Mouse (Mus musculus) stomach, postnatal 0 days (tissue): ENCODE results near the gene Gm1043.

Experiments
- CTCF ChIP-seq: IDR thresholded peaks from 2 replicates; pipeline ENCODE4 v1.5.1; 2016; ENCODE audit warnings: antibody characterized with exemption, low read depth, mild to moderate bottlenecking, moderate library complexity
- EP300 ChIP-seq: optimal IDR thresholded peaks from 2 replicates; pipeline ENCODE3; 2016; ENCODE audit warnings: antibody characterized with exemption

DNA sequence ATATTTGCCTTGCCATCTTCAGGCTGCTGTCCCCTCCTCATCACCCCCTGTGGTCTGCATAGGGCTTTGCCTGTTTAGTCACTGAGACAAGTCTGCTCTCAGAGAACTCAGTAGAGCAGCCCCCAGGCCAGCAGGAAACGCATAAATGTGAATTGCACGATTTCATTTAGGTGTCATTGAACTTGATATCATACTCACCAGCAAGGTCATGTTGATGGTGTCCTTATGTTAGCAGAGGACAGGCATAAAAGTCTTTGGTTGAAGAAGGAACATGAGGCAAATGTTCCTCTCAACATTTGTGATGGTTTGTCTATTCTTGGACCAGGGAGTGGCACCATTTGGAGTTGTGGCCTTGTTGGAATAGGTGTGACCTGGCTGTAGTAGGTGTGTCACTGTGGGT lies 2.6 kb downstream of the Gm1043 start:
- TF ChIP-seq CTCF, result no peak
- no peak for TF ChIP-seq EP300
